Mouse (Mus musculus) ES-Bruce4 (cell line): Measurements from ENCODE around the gene Skap2.

Experiments used
- CTCF ChIP-seq: IDR thresholded peaks from one replicate; pipeline ENCODE4 v1.8.1; 2011; ENCODE audit warnings: low read depth, low read length
- POLR2A ChIP-seq: IDR thresholded peaks from one replicate; pipeline ENCODE4 v1.8.1; 2011; ENCODE audit warnings: low read length; ENCODE audit not compliant: insufficient read depth

- TF ChIP-seq POLR2A (no peak), CTCF (no peak)
These were observed 45.8 kb upstream of the Skap2 start for GRCm38 (mm10) chr6:52058120-52058519.
